Mouse (Mus musculus) bone marrow, adult 2 months (tissue): ENCODE data around the gene Lrrc51.
"Not testable (repeated sequence)": the region's sequence is repeated elsewhere in the genome, so short reads cannot be mapped to it uniquely, and the experiment has no call there.

Source experiments
- CTCF ChIP-seq: fragments of 200-500 bp; IDR thresholded peaks from 2 replicates; pipeline ENCODE4 v1.5.1; 2011; ENCODE audit warnings: low read length, control low read depth; ENCODE audit not compliant: control insufficient read depth, insufficient read depth
- POLR2A ChIP-seq: fragments of 200-500 bp; IDR thresholded peaks from 2 replicates; pipeline ENCODE4 v1.6.1; 2011; ENCODE audit warnings: low read depth, mild to moderate bottlenecking, control low read depth, low read length, borderline replicate concordance; ENCODE audit not compliant: control insufficient read depth

DNA sequence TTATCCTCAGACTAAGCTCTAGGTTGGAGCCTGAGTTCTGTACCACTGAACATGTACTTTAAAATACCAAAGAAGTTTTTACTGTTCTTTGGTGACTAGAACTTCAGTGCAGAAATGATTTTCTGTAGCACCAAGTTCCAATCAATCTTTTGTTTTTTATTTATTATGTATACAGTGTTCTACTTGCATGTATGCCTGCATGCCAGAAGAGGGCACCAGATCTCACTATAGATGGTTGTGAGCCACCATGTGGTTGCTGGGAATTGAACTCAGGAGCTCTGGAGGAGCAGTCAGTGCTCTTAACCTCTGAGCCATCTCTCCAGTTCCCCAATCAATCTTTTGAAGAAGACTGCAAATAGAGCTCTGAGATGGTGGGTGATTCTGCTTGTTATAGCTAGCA lies 7.8 kb downstream of the Lrrc51 start:
- not testable (repeated sequence) for TF ChIP-seq CTCF, POLR2A
